Mouse (Mus musculus) ovary, adult 18-20 months (tissue): ENCODE results near the gene Entpd1.

Experiments used
- DNase-seq: peaks from one replicate; pipeline ENCODE4 v3.0.0; 2022; ENCODE audit warnings: low spot score, mixed read lengths

Entpd1 gene

GRCm38 (mm10) chr19:40628950-40629349, 16.8 kb downstream of the Entpd1 start:
- DNase-seq = no peak

- no peak for DNase-seq
Measured at GRCm38 (mm10) chr19:40630096-40630495, 17.9 kb downstream of the Entpd1 start.

DNA sequence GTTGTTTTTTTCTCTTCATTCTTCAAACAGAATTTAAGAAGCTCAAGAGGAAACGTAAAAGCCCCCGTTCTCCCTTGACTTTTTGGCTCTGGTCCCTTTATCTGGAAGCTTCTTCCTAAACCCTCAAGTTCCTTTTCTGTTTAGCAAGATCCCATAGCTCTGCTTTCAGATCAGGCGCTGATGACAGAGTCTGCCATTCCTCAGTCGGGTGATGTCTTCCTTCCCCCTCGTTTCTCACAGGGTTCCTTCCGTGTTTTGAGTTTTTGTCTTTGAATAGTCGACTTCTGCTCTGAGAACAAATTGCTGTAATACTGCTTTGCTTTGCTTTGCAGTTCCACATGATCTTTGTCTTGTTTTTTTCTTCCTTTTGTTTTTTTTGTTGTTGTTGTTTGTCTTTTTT, 18.4 kb downstream of the Entpd1 start:
- no peak for DNase-seq

- DNase-seq = no peak
Measured at GRCm38 (mm10) chr19:40632193-40632592, 20.0 kb downstream of the Entpd1 start.

DNA sequence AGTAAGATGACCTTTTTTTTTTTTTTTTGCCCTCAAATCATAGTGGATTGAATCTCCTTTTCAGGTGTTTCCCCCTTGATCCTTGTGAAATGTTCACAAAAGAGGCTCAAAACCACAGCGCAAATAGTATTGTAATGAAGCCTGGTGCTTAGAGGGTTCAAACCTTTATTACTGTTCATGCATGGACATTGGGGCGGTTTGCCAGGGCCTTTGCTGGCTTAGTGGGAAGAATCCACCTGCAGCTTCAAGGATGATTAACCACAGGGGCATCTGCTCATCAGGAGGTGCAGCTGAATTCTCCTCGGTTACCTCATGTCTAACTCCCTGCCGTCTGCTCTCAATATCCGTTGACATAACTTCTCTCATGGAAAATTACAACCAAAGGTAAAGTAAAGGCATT, 20.5 kb downstream of the Entpd1 start:
- no peak for DNase-seq

- no peak for DNase-seq
Measured at GRCm38 (mm10) chr19:40633144-40633543, 21.0 kb downstream of the Entpd1 start.

DNA sequence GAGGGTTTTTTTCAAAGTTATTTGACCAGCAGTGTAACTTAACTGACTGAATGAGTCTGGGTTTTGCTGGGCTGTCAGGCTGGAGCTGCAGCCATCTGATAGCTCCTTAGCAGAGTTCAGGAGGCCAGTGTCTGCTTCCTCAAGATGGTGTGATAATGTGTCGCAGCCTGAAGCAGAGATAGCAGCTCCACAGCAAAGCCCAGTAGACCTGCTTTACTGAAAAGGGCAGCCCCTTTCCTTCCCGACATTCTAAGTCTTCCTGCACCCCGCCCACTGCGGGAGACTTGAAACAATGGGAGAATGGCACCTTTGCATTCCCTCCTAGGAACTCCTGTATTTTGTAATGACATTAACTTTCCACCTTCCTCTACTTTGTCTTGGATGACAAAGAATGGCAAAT, 24.9 kb downstream of the Entpd1 start:
- no peak for DNase-seq

GRCm38 (mm10) chr19:40637601-40638000, 25.4 kb downstream of the Entpd1 start:
- DNase-seq = no peak

GRCm38 (mm10) chr19:40638582-40638981, 26.4 kb downstream of the Entpd1 start:
- DNase-seq = no peak

DNA sequence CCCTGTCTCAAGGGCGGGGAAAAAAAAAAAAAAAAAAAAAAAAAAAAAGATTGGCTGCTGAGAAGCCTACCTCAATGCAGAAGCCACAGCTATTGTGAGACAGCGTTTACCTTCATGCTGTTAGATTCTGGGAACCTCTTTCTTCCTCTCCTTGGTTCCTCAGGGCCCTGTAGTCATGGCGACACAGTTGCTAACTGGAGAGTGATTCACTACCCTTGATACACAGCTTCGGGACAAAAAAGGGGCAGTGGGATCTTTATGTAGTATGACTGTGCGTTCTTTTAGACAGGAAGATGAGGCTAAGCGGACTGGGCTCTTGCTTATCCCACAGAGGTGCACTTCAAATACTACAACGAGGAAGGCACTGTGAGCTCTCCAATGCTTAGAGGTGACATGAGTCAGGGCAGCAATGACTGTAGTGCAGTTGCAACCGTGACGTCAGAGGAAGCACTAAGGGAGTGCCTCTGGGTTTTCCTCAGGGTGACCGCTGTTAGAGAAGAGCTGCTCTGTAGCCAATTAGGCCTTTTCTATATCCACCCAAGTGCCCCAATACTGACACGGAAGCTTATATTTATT, 27.7 kb downstream of the Entpd1 start:
- DNase-seq = no peak

DNA sequence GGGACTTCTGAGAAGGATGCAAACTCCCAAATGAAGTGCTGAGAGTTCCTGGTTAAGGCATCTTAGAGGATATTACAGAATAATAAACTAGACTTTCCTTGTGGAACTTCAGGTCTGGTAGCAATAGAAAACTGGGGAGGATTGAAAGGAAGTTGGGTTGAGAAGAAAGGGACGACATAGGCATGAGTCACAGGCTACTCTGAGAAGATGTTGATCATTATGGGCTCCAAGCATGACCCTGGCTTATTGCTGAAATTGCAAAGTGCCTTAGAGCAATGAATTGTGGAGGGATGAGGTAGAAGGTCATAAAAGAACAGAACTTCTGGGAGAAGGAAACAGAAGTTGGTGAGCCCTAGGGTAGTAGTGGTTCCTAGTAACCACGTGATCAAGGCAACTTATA, 28.6 kb downstream of the Entpd1 start:
- DNase-seq = no peak

DNA sequence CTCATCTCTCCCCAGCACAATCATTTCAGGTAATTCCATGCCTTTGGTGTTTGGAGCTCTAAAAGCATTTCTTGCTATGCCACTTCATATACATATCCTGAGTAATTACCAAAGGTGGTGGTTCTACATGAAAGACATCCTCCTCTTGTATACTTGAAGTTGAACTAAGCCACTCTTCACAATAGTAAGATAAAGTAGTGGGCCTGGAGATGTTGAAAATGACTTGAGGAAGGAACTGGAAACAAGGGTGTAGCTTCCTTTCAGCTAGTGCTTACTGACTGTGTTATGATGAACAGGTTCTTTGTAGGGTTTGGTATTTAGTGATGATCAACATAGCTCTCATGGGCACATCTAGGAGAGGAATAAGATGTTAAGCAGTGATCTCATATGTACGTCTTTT, 31.7 kb downstream of the Entpd1 start:
- no peak for DNase-seq

GRCm38 (mm10) chr19:40646379-40646778, 34.2 kb downstream of the Entpd1 start:
- DNase-seq = no peak

DNA sequence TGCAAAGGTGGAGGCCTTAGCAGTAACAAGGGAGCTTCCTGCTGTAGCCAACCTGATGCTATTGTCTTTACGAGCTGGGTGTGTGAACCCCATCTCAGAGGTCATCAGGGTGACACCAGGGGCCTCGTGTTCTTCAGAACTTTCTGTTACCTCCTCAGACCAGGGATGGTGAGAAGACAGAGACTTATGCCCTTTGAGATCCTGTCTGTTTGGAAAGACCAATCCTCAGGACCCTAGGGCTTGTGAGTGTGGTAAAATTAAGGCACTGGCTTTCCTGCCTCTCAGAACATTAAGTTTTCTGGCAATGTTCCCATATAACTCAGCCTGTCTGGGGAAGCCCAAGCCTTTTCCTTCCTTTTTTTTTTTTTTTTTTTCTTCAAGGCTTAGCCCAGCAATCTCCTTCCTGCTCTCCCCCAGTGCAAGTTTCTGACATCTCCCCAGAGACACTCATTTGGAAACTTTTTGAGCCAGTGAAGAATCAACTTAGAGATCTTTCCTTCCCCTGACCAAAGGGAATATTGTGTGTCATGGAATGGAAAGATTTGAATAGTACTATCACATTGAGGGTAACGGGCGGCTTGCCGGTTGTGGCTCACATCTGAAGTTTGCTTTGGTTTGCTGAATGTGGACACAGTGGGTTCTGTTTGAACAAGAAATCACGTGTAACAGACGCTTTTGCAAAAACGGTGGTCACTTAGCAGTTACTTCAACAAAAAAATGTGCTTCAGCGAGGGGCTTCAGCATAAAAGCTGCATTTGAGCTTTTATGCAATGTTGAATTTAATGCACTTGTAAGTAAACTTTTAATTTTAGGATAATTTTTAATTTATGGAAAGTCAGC, 35.4 kb downstream of the Entpd1 start:
- DNase-seq = no peak

GRCm38 (mm10) chr19:40650090-40650489, 37.9 kb downstream of the Entpd1 start:
- DNase-seq = no peak

DNA sequence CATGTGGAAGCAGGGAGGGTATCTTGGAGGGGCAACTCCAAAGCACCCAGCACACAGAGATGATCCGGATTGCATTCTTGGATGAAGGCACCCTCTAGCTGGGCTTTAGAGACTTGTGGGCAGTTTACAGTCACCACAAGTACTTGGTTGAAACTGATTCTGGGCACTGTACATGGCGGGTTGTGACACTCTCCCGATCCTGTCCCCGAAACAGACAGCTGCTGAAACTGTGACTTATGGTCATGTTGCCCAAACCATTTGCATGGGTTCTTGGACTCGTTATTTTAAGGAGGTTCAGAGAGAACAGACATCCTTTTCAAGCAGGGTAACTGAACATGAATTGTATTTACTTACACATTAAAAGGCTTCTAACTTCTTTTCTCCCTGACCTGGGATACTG, 44.0 kb downstream of the Entpd1 start:
- DNase-seq = no peak

DNA sequence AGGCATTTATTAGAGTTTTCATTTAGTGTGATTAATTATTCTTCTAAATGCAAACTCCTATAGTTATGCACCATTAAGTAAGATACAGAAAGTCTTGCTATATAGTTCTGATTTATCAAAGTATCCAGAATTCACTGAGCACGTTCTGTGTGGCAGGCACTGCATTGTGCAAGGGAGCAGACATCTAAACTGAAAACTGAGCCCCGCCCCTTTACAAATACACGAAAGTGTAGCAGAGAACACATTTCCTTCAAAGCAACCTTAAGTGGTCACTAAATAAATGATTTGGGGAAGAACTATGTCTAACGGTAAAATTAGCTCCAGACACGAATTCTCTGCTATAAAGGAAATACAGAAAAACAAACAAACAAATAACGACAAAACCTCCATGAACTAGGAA, 46.1 kb downstream of the Entpd1 start:
- no peak for DNase-seq

DNA sequence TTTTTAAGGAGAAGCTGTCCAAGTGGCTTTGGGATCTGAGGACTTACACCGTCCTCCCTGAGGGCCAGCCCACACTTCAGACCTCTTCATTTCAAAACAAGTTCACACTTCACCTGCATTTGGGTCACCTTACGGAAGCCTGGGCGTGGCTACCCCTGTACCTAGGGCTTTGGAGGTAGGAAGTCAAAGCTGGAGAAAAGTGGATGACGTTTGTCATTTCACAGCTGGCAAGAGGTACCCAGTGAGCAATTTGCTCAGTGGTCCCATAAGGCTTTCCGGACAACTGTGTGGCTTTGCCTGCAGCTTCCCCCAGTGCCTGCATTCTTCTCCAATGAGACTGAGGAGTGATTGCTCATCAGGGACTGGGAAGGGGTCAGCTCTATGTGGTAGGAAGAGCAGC, 46.8 kb downstream of the Entpd1 start:
- no peak for DNase-seq

DNA sequence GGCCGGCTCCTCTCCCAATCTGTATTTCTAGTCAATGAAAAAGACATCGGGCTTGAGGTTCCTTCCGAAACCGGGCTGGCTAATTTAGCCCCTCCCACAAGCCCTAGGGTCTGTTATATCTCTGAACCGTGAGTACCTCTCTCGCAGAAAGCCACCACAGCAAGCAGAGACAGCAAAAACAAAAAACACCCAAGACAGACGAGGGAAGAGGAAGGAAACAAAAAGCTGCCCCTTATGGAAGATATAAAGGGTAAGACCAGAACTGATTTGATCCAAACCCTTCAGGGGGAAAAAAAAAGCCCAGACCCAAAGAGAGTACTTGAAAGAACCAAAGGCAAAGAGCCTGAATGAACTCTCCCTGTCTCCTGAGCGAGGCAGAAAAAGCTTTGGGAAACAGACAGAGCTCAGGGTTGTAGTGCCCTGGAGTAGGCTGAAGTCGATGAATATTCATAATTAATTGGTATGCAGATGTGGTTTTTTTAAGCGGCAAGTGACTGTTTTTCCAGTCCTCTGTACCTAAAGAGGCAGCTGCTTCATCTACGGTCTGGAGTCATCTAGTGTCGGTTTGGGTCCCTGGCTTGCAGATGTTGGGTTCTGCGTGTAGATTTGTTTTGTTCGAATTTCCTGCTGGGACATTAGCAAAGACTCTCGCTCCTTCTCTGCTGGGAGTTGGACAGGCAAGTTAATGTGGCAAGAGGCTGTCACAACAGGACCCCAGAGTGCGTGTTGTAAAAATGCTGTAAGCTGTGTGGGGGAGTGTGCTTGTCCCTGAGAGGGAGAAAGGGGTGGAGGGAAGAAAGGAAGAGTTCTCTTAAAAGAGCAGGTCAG, 47.7 kb downstream of the Entpd1 start:
- no peak for DNase-seq

DNA sequence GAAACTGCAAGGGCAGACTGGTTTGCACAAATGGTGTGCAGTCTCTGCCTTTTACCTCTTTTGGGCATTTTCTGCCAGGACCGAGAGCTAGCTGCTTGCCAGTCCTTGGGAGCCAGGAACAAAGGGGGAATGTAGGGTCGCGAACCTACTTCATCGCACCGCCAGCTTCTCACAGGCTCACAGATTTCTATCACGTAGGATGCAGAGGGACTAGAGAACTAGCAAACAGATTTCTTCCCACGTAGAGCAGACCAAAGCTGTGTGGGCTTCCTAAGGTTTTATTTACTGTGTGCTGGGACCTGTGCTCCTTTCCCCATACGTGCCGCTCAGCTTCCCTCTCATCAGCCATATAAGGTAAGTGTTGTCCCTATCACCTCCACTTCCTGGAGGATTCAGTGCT, 48.3 kb downstream of the Entpd1 start:
- no peak for DNase-seq

DNA sequence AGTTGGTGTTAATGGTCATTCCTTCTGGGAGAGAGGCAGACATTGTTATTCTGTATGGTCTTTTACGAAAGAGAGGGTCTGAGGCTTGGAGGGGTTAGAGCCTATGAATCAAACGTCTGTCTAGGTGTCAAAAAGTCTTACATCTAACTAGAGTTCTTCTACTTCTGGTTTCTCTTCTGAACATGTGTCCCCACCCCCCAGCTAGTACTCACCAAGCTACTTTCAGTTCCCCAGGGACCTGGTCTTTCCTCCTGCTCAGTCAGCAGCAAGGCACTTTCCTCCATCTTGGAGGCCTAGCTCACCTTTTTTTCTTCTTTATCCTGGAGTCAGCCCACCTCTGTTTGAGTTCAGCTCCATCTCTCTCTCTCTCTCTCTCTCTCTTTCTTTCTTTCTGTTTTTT, 48.9 kb downstream of the Entpd1 start:
- DNase-seq = no peak

DNA sequence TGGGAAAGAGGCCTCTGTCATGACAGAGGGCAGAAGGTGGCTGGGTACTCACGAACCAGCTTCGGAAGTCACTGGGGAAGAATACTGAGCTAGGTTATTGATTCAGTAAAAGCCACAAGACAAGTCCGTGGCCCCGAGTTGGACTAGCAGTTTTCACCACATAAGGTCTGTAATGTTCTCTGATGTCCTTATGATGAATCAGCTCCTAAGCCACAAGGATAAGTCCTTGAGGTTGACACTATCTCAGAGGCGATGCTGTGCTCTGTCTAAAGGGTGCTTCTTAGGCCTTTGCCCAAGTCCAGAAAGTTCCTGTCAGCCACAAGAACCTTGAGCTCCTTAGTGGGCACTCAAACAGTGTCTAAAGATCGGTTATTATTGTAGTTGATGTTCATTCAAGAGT, 49.7 kb downstream of the Entpd1 start:
- peak; percentile 48 for DNase-seq

- no peak for DNase-seq
Measured at GRCm38 (mm10) chr19:40662727-40663126, 50.6 kb downstream of the Entpd1 start.
